Mouse (Mus musculus) lung, embryonic 15.5 days (tissue): ENCODE data around the gene Ebf3. TPM values are rescaled to one million over a fixed set of nuclear protein-coding genes. Genes with fewer than 3 reads are reported as not detected.

ENCODE experiments used
- ATAC-seq: fragments of 200-750 bp; cut with Nextera tagmentation; 2 replicates; pipeline ENCODE4 v1.8.0; 2017; ENCODE audit warnings: moderate number of reproducible peaks, borderline replicate concordance; ENCODE audit not compliant: low FRiP score, low TSS enrichment; ENCODE audit errors: extremely low read depth
- H3K27ac ChIP-seq: fragments of 300-500 bp; sonication (generic); 2 replicates; pipeline ENCODE4 v1.5.1; 2015; ENCODE audit warnings: moderate library complexity, mild to moderate bottlenecking, inconsistent platforms
- H3K27me3 ChIP-seq: fragments of 300-500 bp; sonication (generic); 2 replicates; pipeline ENCODE4 v1.6.1; 2015; ENCODE audit warnings: inconsistent platforms
- H3K36me3 ChIP-seq: fragments of 300-500 bp; sonication (generic); 2 replicates; pipeline ENCODE4 v1.6.1; 2015; ENCODE audit warnings: inconsistent platforms
- H3K4me1 ChIP-seq: fragments of 300-500 bp; sonication (generic); 2 replicates; pipeline ENCODE4 v1.6.1; 2015; ENCODE audit warnings: inconsistent platforms
- H3K4me2 ChIP-seq: fragments of 300-500 bp; sonication (generic); 2 replicates; pipeline ENCODE4 v1.6.1; 2015; ENCODE audit warnings: inconsistent platforms, mild to moderate bottlenecking, moderate library complexity
- H3K4me3 ChIP-seq: fragments of 300-500 bp; sonication (generic); 2 replicates; pipeline ENCODE4 v1.5.1; 2015; ENCODE audit warnings: mild to moderate bottlenecking, inconsistent platforms
- H3K9ac ChIP-seq: fragments of 300-500 bp; sonication (generic); 2 replicates; pipeline ENCODE4 v1.6.1; 2015; ENCODE audit warnings: inconsistent platforms
- H3K9me3 ChIP-seq: fragments of 300-500 bp; sonication (generic); 2 replicates; pipeline ENCODE4 v1.6.1; 2016; ENCODE audit warnings: inconsistent platforms
- WGBS: fragments of 180-500 bp; shearing (Covaris S2); methylation state at CpG from one replicate; pipeline ENCODE4 v1.1.7; 2015; 5-methylcytosine and 5-hydroxymethylcytosine counted together
- polyA plus RNA-seq: library from polyadenylated mRNA; unstranded; fragments of >200 nt; fragmentation: Nextera tagmentation; extraction: Ambion mirVana; gene quantifications from 2 replicates; pipeline ENCODE4 v1.2.1, GENCODE M21; 2015

Gene Ebf3
- polyA plus RNA-seq, 1 experiment from 2014 or later = 0.12 TPM

GRCm38 (mm10) chr7:137211332-137211731, 102.9 kb downstream of the Ebf3 start:
- Histone ChIP-seq H3K4me2 (no peak overlapping the region), H3K36me3 (no peaks in the 10 kb centered on the region), H3K27me3 (peaks cover 40% of the 10 kb centered on the region), H3K4me1 (no peaks in the 10 kb centered on the region), H3K9ac (no peak overlapping the region), H3K27ac (no peak overlapping the region), H3K4me3 (no peak overlapping the region), H3K9me3 (no peaks in the 10 kb centered on the region)
- 15% methylated on average over 4 of the region's 4 CpGs for WGBS
- ATAC-seq = no peak

GRCm38 (mm10) chr7:137209688-137210345, 104.4 kb downstream of the Ebf3 start:
- Histone ChIP-seq H3K9ac (no peak overlapping the region), H3K4me3 (no peak overlapping the region), H3K4me2 (no peak overlapping the region), H3K27me3 (peaks cover 42% of the 10 kb centered on the region), H3K27ac (no peak overlapping the region), H3K9me3 (no peaks in the 10 kb centered on the region), H3K36me3 (no peaks in the 10 kb centered on the region), H3K4me1 (no peaks in the 10 kb centered on the region)
- WGBS = 74% methylated on average over 15 of the region's 15 CpGs
- ATAC-seq = no peak

- WGBS = 43% methylated on average over 5 of the region's 5 CpGs
- peaks cover 45% of the 10 kb centered on the region for H3K27me3 ChIP-seq
- no peak overlapping the region for H3K9ac ChIP-seq
- H3K36me3 ChIP-seq = no peaks in the 10 kb centered on the region
- no peaks in the 10 kb centered on the region for H3K9me3 ChIP-seq
- H3K4me1 ChIP-seq = no peaks in the 10 kb centered on the region
- no peak overlapping the region for H3K4me2 ChIP-seq
- ATAC-seq = no peak
- H3K4me3 ChIP-seq = no peak overlapping the region
- H3K27ac ChIP-seq = no peak overlapping the region
Observed at GRCm38 (mm10) chr7:137208556-137208955, 105.7 kb downstream of the Ebf3 start.

GRCm38 (mm10) chr7:137206770-137207285, 107.4 kb downstream of the Ebf3 start:
- 66% methylated on average over 21 of the region's 21 CpGs for WGBS
- H3K9me3 ChIP-seq = no peaks in the 10 kb centered on the region
- no peak overlapping the region for H3K9ac ChIP-seq
- no peaks in the 10 kb centered on the region for H3K4me1 ChIP-seq
- H3K4me3 ChIP-seq = no peak overlapping the region
- H3K4me2 ChIP-seq = no peak overlapping the region
- H3K36me3 ChIP-seq = no peaks in the 10 kb centered on the region
- H3K27me3 ChIP-seq = peaks cover 48% of the 10 kb centered on the region
- no peak overlapping the region for H3K27ac ChIP-seq
- no peak for ATAC-seq

GRCm38 (mm10) chr7:137199533-137199932, 114.7 kb downstream of the Ebf3 start:
- H3K4me3 ChIP-seq = no peak overlapping the region
- no peak overlapping the region for H3K9ac ChIP-seq
- no peak for ATAC-seq
- no peak overlapping the region for H3K27ac ChIP-seq
- no peaks in the 10 kb centered on the region for H3K36me3 ChIP-seq
- no peak overlapping the region for H3K4me2 ChIP-seq
- H3K27me3 ChIP-seq = peaks cover 28% of the 10 kb centered on the region
- peaks cover 26% of the 10 kb centered on the region for H3K4me1 ChIP-seq
- H3K9me3 ChIP-seq = no peaks in the 10 kb centered on the region
- WGBS = 89% methylated on average over 4 of the region's 4 CpGs

- Histone ChIP-seq H3K9ac (no peak overlapping the region), H3K9me3 (no peaks in the 10 kb centered on the region), H3K4me1 (peaks cover 26% of the 10 kb centered on the region), H3K27ac (no peak overlapping the region), H3K4me3 (no peak overlapping the region), H3K4me2 (no peak overlapping the region), H3K36me3 (no peaks in the 10 kb centered on the region), H3K27me3 (peaks cover 28% of the 10 kb centered on the region)
- 77% methylated on average over 15 of the region's 15 CpGs for WGBS
- ATAC-seq = no peak
Observed at GRCm38 (mm10) chr7:137198921-137199320, 115.3 kb downstream of the Ebf3 start.

- 49% methylated on average over 23 of the region's 23 CpGs for WGBS
- ATAC-seq = peak; percentile 80; the same call in 1 of the 2 replicates
Observed at GRCm38 (mm10) chr7:137197118-137198030, 116.9 kb downstream of the Ebf3 start.

GRCm38 (mm10) chr7:137196536-137196935, 117.7 kb downstream of the Ebf3 start:
- WGBS = 68% methylated on average over 6 of the region's 6 CpGs

More at GRCm38 (mm10) chr7:137197118-137198030, 116.9 kb downstream of the Ebf3 start:
- peaks cover 19% of the 10 kb centered on the region for H3K27me3 ChIP-seq
- no peak overlapping the region for H3K4me3 ChIP-seq
- no peaks in the 10 kb centered on the region for H3K9me3 ChIP-seq
- H3K9ac ChIP-seq = no peak overlapping the region
- H3K36me3 ChIP-seq = no peaks in the 10 kb centered on the region
- no peak overlapping the region for H3K27ac ChIP-seq
- H3K4me2 ChIP-seq = no peak overlapping the region
- peaks cover 26% of the 10 kb centered on the region for H3K4me1 ChIP-seq

GRCm38 (mm10) chr7:137192776-137193278, 121.4 kb downstream of the Ebf3 start:
- no peak overlapping the region for H3K27ac ChIP-seq
- H3K9me3 ChIP-seq = no peaks in the 10 kb centered on the region
- H3K4me2 ChIP-seq = no peak overlapping the region
- H3K27me3 ChIP-seq = no peaks in the 10 kb centered on the region
- H3K4me3 ChIP-seq = no peak overlapping the region
- no peaks in the 10 kb centered on the region for H3K36me3 ChIP-seq
- WGBS = 60% methylated on average over 7 of the region's 7 CpGs
- no peak overlapping the region for H3K9ac ChIP-seq
- H3K4me1 ChIP-seq = peaks cover 12% of the 10 kb centered on the region
- no peak for ATAC-seq

More at GRCm38 (mm10) chr7:137196536-137196935, 117.7 kb downstream of the Ebf3 start:
- no peak overlapping the region for H3K27ac ChIP-seq
- H3K9ac ChIP-seq = no peak overlapping the region
- peaks cover 11% of the 10 kb centered on the region for H3K27me3 ChIP-seq
- H3K4me2 ChIP-seq = no peak overlapping the region
- H3K9me3 ChIP-seq = no peaks in the 10 kb centered on the region
- H3K36me3 ChIP-seq = no peaks in the 10 kb centered on the region
- ATAC-seq = no peak
- H3K4me1 ChIP-seq = peaks cover 26% of the 10 kb centered on the region
- no peak overlapping the region for H3K4me3 ChIP-seq

GRCm38 (mm10) chr7:137191889-137192288, 122.4 kb downstream of the Ebf3 start:
- ATAC-seq = no peak
- H3K36me3 ChIP-seq = no peaks in the 10 kb centered on the region
- WGBS = 32% methylated on average over 12 of the region's 12 CpGs
- H3K27ac ChIP-seq = no peak overlapping the region
- H3K4me2 ChIP-seq = no peak overlapping the region
- no peak overlapping the region for H3K4me3 ChIP-seq
- H3K4me1 ChIP-seq = 0 out of 2 replicates have a peak, but pooled peaks cover 3% of the 10 kb centered on the region
- no peaks in the 10 kb centered on the region for H3K9me3 ChIP-seq
- no peak overlapping the region for H3K9ac ChIP-seq
- no peaks in the 10 kb centered on the region for H3K27me3 ChIP-seq

GRCm38 (mm10) chr7:137172278-137172677, 142.0 kb downstream of the Ebf3 start:
- Histone ChIP-seq H3K27ac (no peak overlapping the region), H3K4me1 (no peaks in the 10 kb centered on the region), H3K36me3 (no peaks in the 10 kb centered on the region), H3K27me3 (no peaks in the 10 kb centered on the region), H3K4me3 (no peak overlapping the region), H3K4me2 (no peak overlapping the region), H3K9me3 (no peaks in the 10 kb centered on the region), H3K9ac (no peak overlapping the region)
- ATAC-seq = no peak
- WGBS = 38% methylated on average over 9 of the region's 9 CpGs

- H3K36me3 ChIP-seq = no peaks in the 10 kb centered on the region
- H3K9ac ChIP-seq = no peak overlapping the region
- no peak for ATAC-seq
- H3K4me3 ChIP-seq = no peak overlapping the region
- H3K27me3 ChIP-seq = no peaks in the 10 kb centered on the region
- no peak overlapping the region for H3K4me2 ChIP-seq
- H3K4me1 ChIP-seq = no peaks in the 10 kb centered on the region
- H3K9me3 ChIP-seq = no peaks in the 10 kb centered on the region
- H3K27ac ChIP-seq = no peak overlapping the region
Observed at GRCm38 (mm10) chr7:137159086-137159485, 155.2 kb downstream of the Ebf3 start.
